ENCODE assay signal across 17 mouse cellular contexts in genomic region chr4:104746500-104746899, GRCm38 (mm10). TPM values are rescaled to one million over a fixed set of nuclear protein-coding genes. Genes with fewer than 3 reads are reported as not detected.
DNase-seq lines count a peak whose midpoint lies in the region; ATAC-seq lines count a peak whose summit lies in the region.
"Had no signal": no experiment of that assay in that cellular context is flagged by ENCODE, and none has a peak within 500 bp of the region (broad histone marks: within the 10 kb centered on the region; RNA-seq: fewer than 3 reads in every experiment).

No protein-coding gene starts in this region.

- no peaks in the 10 kb centered on the region for H3K36me3 ChIP-seq in embryonic facial prominence, embryonic 14.5 days (ENCODE audit: control insufficient read depth, insufficient read depth, low read length)
- H3K36me3 ChIP-seq in embryonic facial prominence, embryonic 10.5 days (replicated peaks) = no peaks in the 10 kb centered on the region
- H3K36me3 ChIP-seq: embryonic facial prominence, embryonic 13.5 days; G1E; hindbrain, embryonic 10.5 days had no signal

- H3K4me2 ChIP-seq in embryonic facial prominence, embryonic 14.5 days (ENCODE audit: low read depth, low read length) = no peak overlapping the region
- H3K4me2 ChIP-seq: embryonic facial prominence, embryonic 13.5 days had no signal

- H3K4me1 ChIP-seq in embryonic facial prominence, embryonic 14.5 days (ENCODE audit: control insufficient read depth, insufficient read depth, low read length) = no peaks in the 10 kb centered on the region; the same call in 1 of the 2 replicates
- H3K4me1 ChIP-seq in embryonic facial prominence, embryonic 10.5 days = peaks cover 3% of the 10 kb centered on the region; the same call in 1 of the 2 replicates
- H3K4me1 ChIP-seq: hindbrain, embryonic 10.5 days had no signal

- no peak overlapping the region for H3K27ac ChIP-seq in embryonic facial prominence, embryonic 14.5 days (replicated peaks; ENCODE audit: low read depth, low read length)
- no peak overlapping the region for H3K27ac ChIP-seq in embryonic facial prominence, embryonic 10.5 days (replicated peaks)
- H3K27ac ChIP-seq: embryonic facial prominence, embryonic 13.5 days; hindbrain, embryonic 10.5 days had no signal

- H3K4me3 ChIP-seq in embryonic facial prominence, embryonic 14.5 days (ENCODE audit: low read depth, low read length) = no peak overlapping the region
- H3K4me3 ChIP-seq in embryonic facial prominence, embryonic 10.5 days = no peak overlapping the region
- H3K4me3 ChIP-seq: embryonic facial prominence, embryonic 13.5 days; hindbrain, embryonic 10.5 days had no signal

- DNase-seq in embryonic facial prominence, embryonic 14.5 days (ENCODE audit: low spot score) = peak; percentile 38
- no peak for DNase-seq in embryonic facial prominence, embryonic 10.5 days (ENCODE audit: low spot score)
- DNase-seq in kidney, adult 18-20 months = peak; percentile 8
- no peak for DNase-seq in kidney, adult 11 months
- DNase-seq in lung, postnatal 10 days = peak; percentile 66
- DNase-seq in lung, postnatal 25 days (ENCODE audit: low spot score) = no peak
- DNase-seq in right cerebral cortex, postnatal 10 days (ENCODE audit: low spot score in 2 of 2) = peak; percentile 56 to 66
- DNase-seq: cerebellum, postnatal 36 days; lung, adult 18-20 months; retina, postnatal 1 day had no signal

- H3K9me3 ChIP-seq in embryonic facial prominence, embryonic 14.5 days (ENCODE audit: control insufficient read depth, low read length) = no peaks in the 10 kb centered on the region
- H3K9me3 ChIP-seq in embryonic facial prominence, embryonic 10.5 days = no peaks in the 10 kb centered on the region
- H3K9me3 ChIP-seq: embryonic facial prominence, embryonic 13.5 days; hindbrain, embryonic 10.5 days had no signal

- no peak for ATAC-seq in embryonic facial prominence, embryonic 14.5 days (ENCODE audit: low read depth)
- ATAC-seq: intestine, embryonic 16.5 days had no signal

- H3K9ac ChIP-seq in embryonic facial prominence, embryonic 14.5 days (ENCODE audit: low read depth, low read length) = no peak overlapping the region
- H3K9ac ChIP-seq: embryonic facial prominence, embryonic 13.5 days had no signal

- 53% methylated on average over 6 of the region's 6 CpGs for WGBS in embryonic facial prominence, embryonic 14.5 days
- WGBS in embryonic facial prominence, embryonic 10.5 days = 74% methylated on average over 6 of the region's 6 CpGs

- no peaks in the 10 kb centered on the region; the same call in 1 of the 2 replicates for H3K27me3 ChIP-seq in embryonic facial prominence, embryonic 14.5 days (replicated peaks; ENCODE audit: control insufficient read depth, insufficient read depth, low read length)
- H3K27me3 ChIP-seq in embryonic facial prominence, embryonic 10.5 days (replicated peaks; ENCODE audit: low read depth, poor library complexity, severe bottlenecking) = no peaks in the 10 kb centered on the region
- H3K27me3 ChIP-seq: embryonic facial prominence, embryonic 13.5 days had no signal

RNA-seq across cellular contexts. Expression of gene C8b, which starts 19.6 kb away (rescaled TPM):
- not detected in 2 replicates for polyA plus RNA-seq in embryonic facial prominence, embryonic 14.5 days (2014; fragmentation: Nextera tagmentation; extraction: Ambion mirVana)
- polyA plus RNA-seq in embryonic facial prominence, embryonic 10.5 days (2016; fragmentation: Nextera tagmentation; extraction: Ambion mirVana) = 0.06 and 0.13 TPM in 2 replicates
- polyA plus RNA-seq: C2C12; embryonic facial prominence, embryonic 13.5 days; G1E; gonadal fat pad, adult 2 months; limb, embryonic 14.5 days had no signal

Comparison
In these comparisons a context has a peak if more than half of its experiments do, and no peak if none do; other contexts are left out.
1. DNase-seq: peak in embryonic facial prominence, embryonic 14.5 days (single experiment), kidney, adult 18-20 months (single experiment), lung, postnatal 10 days (single experiment) and right cerebral cortex, postnatal 10 days (2 of 2); none in embryonic facial prominence, embryonic 10.5 days (single experiment), kidney, adult 11 months (single experiment) and lung, postnatal 25 days (single experiment).